Mouse (Mus musculus) forebrain, postnatal 0 days (tissue): Measurements from ENCODE around the gene Gm14085. TPM values are rescaled to one million over a fixed set of nuclear protein-coding genes. Genes with fewer than 3 reads are reported as not detected.

Source experiments
- ATAC-seq: fragments of 200-750 bp; cut with Nextera tagmentation; 2 replicates; pipeline ENCODE4 v1.8.0; 2017; ENCODE audit warnings: mild to moderate bottlenecking, moderate library complexity
- DNase-seq: peaks from one replicate; pipeline ENCODE4 v3.0.0-alpha.2; 2015
- H3K27ac ChIP-seq: fragments of 300-500 bp; sonication (generic); 2 replicates; pipeline ENCODE4 v1.5.1; 2014; ENCODE audit warnings: low read depth, mild to moderate bottlenecking, antibody characterized with exemption, low read length, moderate library complexity, mixed read lengths
- H3K27me3 ChIP-seq: fragments of 300-500 bp; sonication (generic); 2 replicates; pipeline ENCODE4 v1.6.1; 2014; ENCODE audit warnings: mild to moderate bottlenecking, low read length, mixed read lengths; ENCODE audit not compliant: insufficient read depth
- H3K36me3 ChIP-seq: fragments of 300-500 bp; sonication (generic); 2 replicates; pipeline ENCODE4 v1.6.1; 2014; ENCODE audit warnings: mild to moderate bottlenecking, moderate library complexity; ENCODE audit not compliant: insufficient read depth
- H3K4me1 ChIP-seq: fragments of 300-500 bp; sonication (generic); 2 replicates; pipeline ENCODE4 v1.6.1; 2014; ENCODE audit warnings: antibody characterized with exemption; ENCODE audit not compliant: insufficient read depth
- H3K4me2 ChIP-seq: fragments of 300-500 bp; sonication (generic); 2 replicates; pipeline ENCODE4 v1.6.1; 2014; ENCODE audit warnings: low read depth, mild to moderate bottlenecking, moderate library complexity
- H3K4me3 ChIP-seq: fragments of 300-500 bp; sonication (generic); 2 replicates; pipeline ENCODE4 v1.5.1; 2014; ENCODE audit warnings: low read depth, low read length, mixed read lengths
- H3K9ac ChIP-seq: fragments of 300-500 bp; sonication (generic); 2 replicates; pipeline ENCODE4 v1.6.1; 2014; ENCODE audit warnings: mild to moderate bottlenecking
- H3K9me3 ChIP-seq: fragments of 300-500 bp; sonication (generic); 2 replicates; pipeline ENCODE4 v1.6.1; 2016; ENCODE audit warnings: low read length
- CTCF ChIP-seq: sonication (generic); IDR thresholded peaks from 2 replicates; pipeline ENCODE4 v1.5.1; 2016; ENCODE audit warnings: antibody characterized with exemption, control low read depth, low read depth
- WGBS: fragments of 180-500 bp; shearing (Covaris S2); extraction: QIAGEN DNeasy Blood & Tissue Kit; methylation state at CpG from one replicate; pipeline ENCODE4 v1.1.7; 2014; 5-methylcytosine and 5-hydroxymethylcytosine counted together
- polyA plus RNA-seq: library from polyadenylated mRNA; unstranded; fragments of >200 nt; fragmentation: Nextera tagmentation; extraction: Ambion mirVana; gene quantifications from 2 replicates; pipeline ENCODE4 v1.2.1, GENCODE M21; 2015
- total RNA-seq: library from RNA; depleted of rRNA; stranded (reverse); fragments of >200 nt; gene quantifications from 2 replicates; pipeline ENCODE4 v1.2.3, GENCODE M21; 2014; rRNA removed

Gene Gm14085
- total and polyA plus RNA-seq, 2 experiments from 2014 or later: not detected

GRCm38 (mm10) chr2:122577316-122577715, 92.6 kb downstream of the Gm14085 start:
- H3K4me3 ChIP-seq: no peak overlapping the region
- no peak overlapping the region for H3K9ac ChIP-seq
- no peaks in the 10 kb centered on the region for H3K27me3 ChIP-seq
- H3K9me3 ChIP-seq: no peaks in the 10 kb centered on the region
- no peak for DNase-seq
- no peak for TF ChIP-seq CTCF
- H3K4me1 ChIP-seq: no peaks in the 10 kb centered on the region
- no peak overlapping the region for H3K27ac ChIP-seq
- H3K4me2 ChIP-seq: no peak overlapping the region
- 79% methylated on average over 1 of the region's 1 CpGs for WGBS
- no peaks in the 10 kb centered on the region for H3K36me3 ChIP-seq
- ATAC-seq: no peak

Other genes starting within 250 kb of the Gm14085 start
- 0.08 and 0.14 TPM in 2 replicates for gene Duox2, start 186.5 kb upstream of the Gm14085 start, total RNA-seq
- 0.05 TPM in 1 of 2 replicates, not detected in the other for gene Duox2, start 186.5 kb upstream of the Gm14085 start, polyA plus RNA-seq
- gene Duoxa2, start 186.0 kb upstream of the Gm14085 start, total RNA-seq: 0.69 TPM in 1 of 2 replicates, not detected in the other
- gene Duoxa2, start 186.0 kb upstream of the Gm14085 start, polyA plus RNA-seq: 0.31 and 0.46 TPM in 2 replicates
- 0.10 and 0.23 TPM in 2 replicates for gene Duoxa1, start 171.2 kb upstream of the Gm14085 start, total RNA-seq
- 0.25 and 0.46 TPM in 2 replicates for gene Duoxa1, start 171.2 kb upstream of the Gm14085 start, polyA plus RNA-seq
- not detected in 2 replicates for gene Duox1, start 169.3 kb upstream of the Gm14085 start, total RNA-seq
- gene Duox1, start 169.3 kb upstream of the Gm14085 start, polyA plus RNA-seq: 0.06 and 0.08 TPM in 2 replicates
- gene Shf, start 115.8 kb upstream of the Gm14085 start, total RNA-seq: 69.3 and 70.7 TPM in 2 replicates
- 6.7 and 7.7 TPM in 2 replicates for gene Shf, start 115.8 kb upstream of the Gm14085 start, polyA plus RNA-seq
- 0.05 and 0.15 TPM in 2 replicates for gene Slc28a2, start 58.5 kb upstream of the Gm14085 start, total RNA-seq
- gene Slc28a2, start 58.5 kb upstream of the Gm14085 start, polyA plus RNA-seq: 0.08 and 0.15 TPM in 2 replicates
- gene Gatm, start 126.4 kb downstream of the Gm14085 start, total RNA-seq: 47.6 and 48.2 TPM in 2 replicates
- 53.0 and 59.7 TPM in 2 replicates for gene Gatm, start 126.4 kb downstream of the Gm14085 start, polyA plus RNA-seq
- 0.46 and 1.4 TPM in 2 replicates for gene AA467197, start 152.0 kb downstream of the Gm14085 start, total RNA-seq
- 0.59 TPM in 1 of 2 replicates, not detected in the other for gene AA467197, start 152.0 kb downstream of the Gm14085 start, polyA plus RNA-seq
- gene Slc30a4, start 217.7 kb downstream of the Gm14085 start, total RNA-seq: 52.5 and 53.9 TPM in 2 replicates
- 8.7 and 9.1 TPM in 2 replicates for gene Slc30a4, start 217.7 kb downstream of the Gm14085 start, polyA plus RNA-seq